Mouse (Mus musculus) B cell, adult 62 days (primary cell): Measurements from ENCODE around the gene Rpsa. TPM values are rescaled to one million over a fixed set of nuclear protein-coding genes. Genes with fewer than 3 reads are reported as not detected.

Experiments used
- total RNA-seq: library from RNA; stranded (reverse); gene quantifications from 4 replicates; pipeline ENCODE4 v1.2.4, GENCODE M21; 2023

Rpsa gene
- total RNA-seq: 2,133 to 2,269 TPM (median 2,244 TPM) in 4 replicates

DNA sequence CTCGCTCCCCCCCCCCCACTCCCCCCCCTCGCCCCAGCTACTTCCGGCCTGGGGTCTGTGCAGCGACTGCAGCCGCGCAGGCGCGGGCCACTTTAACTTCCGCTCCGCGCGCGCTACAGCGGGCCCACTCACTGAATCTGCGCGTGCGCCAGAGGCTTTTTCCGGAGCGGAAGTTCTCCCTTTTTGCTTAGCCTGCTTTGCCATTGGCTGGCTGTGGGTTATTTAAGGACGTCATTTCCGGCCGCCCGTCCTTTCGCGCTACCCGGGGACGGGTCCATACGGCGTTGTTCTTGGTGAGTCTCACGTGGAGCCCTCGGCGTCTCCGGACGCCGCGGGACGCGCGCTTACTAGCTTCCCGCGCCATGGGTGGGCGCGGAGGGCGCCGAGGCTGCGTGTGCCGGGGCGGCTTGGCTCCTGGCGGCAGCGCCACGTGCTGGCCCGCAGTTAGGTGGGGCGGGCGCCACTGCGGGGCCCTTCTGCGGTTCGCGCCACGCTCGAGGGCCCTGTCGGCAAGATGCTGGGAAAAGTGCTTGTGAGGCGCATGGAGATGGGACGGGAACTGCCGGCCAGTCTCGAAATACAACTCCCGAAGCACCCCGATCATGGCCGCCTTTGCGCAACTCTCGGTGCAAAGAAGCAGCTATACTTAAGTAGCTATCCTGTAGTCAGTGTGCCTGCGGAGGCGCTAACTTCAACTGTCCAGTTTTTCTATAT lies at the start of gene Rpsa:
Gene Rpsa, plus strand, starts transcription at position 152 of the 714 bp plus-strand sequence.

DNA sequence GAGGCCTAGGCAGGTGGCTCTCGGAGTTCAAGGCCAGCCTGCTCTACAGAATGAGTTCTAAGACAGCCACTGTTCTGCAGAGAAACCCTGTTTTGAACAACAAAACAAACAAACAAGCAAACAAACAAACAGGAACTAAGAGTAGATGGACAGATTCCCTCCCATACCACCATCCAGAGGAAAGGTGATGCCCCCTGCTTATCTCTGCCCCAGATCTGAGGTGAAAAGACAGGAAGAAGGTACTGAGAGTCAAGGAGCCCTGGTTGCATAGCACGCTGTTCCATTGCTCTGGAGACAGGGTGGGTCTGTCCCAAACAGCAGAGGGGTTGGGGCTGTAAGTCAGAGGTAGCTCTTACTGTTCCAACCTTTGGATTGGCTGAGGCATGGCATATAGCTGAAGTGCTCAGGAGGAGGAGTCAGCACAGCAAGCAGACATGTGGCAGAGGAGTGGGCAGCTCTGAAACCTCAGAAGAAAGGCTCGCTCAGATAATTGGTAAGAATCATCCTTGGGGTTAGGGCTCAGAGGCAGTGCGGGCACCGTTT lies 35.7 kb upstream of the Rpsa start, which contains the start of gene Ccr8:
Gene Ccr8, plus strand, starts transcription at position 419 of the 543 bp plus-strand sequence.

DNA sequence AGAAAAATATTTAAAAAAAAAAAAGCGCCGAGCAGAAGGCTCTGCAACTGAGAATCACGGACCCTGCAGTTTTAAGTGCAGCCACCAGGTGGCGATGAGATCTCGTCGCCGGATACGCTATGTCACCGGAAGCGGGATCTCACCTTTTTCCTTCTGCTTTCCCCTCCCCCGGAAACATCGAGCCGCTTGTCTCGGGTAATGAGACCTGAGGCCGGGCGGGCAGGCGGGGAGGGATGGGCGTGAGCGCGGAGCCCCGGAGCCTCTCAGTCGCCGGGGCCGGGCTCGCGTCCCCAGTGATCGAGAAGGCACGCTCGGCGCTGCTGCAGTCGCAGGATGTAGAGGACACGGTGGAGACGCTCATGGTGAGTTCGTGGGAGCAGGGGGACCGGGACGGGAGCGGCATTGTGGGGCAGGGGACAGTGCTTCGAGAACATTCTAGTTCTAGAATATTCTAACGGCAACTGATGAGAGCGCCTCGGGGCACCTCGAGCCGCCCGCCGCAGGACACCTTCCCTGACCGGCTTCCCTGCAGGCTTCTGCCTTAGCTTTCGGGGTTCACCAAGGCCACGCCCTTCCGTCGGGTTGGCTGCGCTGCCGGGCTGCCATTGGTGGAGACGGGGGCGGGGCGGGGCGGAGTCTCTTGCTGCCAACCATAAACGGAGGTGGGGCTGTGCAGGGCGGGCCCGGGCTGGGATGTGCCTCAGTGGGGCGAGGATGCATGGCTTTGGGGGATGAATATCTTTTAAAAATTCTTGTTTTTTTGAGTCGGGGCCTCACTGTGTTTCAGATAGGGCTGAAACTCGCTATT lies 17.1 kb upstream of the Rpsa start, which contains the start of gene Slc25a38:
Gene Slc25a38, plus strand, starts transcription at position 164 of the 808 bp plus-strand sequence.

DNA sequence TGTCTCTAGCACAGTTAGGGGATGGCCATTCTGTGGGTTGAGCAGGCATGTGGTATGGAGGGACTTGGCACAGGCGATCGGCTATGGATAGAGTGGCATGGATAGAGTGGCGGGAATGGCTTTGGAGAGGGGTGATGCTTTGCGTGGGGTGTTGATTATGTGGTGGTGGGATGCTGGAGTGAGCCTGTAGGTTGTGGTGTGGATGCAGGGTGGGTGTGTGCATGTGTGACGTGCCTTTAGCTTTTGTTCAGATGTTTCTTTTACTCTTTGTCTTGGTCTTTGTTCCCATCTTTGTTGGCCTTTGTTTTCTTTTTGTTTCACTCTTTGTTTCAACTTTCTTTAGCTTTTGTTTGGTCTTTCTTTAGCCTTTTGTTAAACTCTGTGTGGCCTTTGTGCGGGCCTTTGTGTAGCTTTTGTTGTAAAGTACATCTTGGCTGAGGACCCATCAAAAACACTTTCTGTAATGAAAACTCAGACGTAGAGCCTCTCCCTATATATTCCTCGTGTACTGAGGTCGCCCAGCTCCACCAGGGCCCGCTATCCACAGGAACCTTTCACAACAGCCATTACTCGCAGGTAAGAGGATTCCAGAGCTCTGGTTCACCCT lies 21.8 kb downstream of the Rpsa start, which contains the start of gene Mobp:
Gene Mobp, plus strand, starts transcription at position 486 of the 607 bp plus-strand sequence.

Other genes starting within 250 kb of the Rpsa start
- gene Wdr48, start 232.8 kb upstream of the Rpsa start, total RNA-seq: 64.2 to 78.2 TPM (median 70.0 TPM) in 4 replicates
- gene Gorasp1, start 190.1 kb upstream of the Rpsa start, total RNA-seq: 8.6 to 12.9 TPM (median 10.7 TPM) in 4 replicates
- gene Ttc21a, start 190.1 kb upstream of the Rpsa start, total RNA-seq: 0.76 TPM in 1 of 4 replicates, not detected in the others
- gene Csrnp1, start 143.0 kb upstream of the Rpsa start, total RNA-seq: 356 to 391 TPM (median 369 TPM) in 4 replicates
- 0.19 to 0.77 TPM (median 0.21 TPM) in 3 of 4 replicates, not detected in the other for gene Xirp1, start 104.1 kb upstream of the Rpsa start, total RNA-seq
- 0.24 to 0.45 TPM (median 0.36 TPM) in 4 replicates for gene Cx3cr1, start 57.8 kb upstream of the Rpsa start, total RNA-seq
- not detected in 4 replicates for gene Ccr8, start 35.6 kb upstream of the Rpsa start, total RNA-seq
- 31.3 to 41.5 TPM (median 35.2 TPM) in 4 replicates for gene Slc25a38, start 17.3 kb upstream of the Rpsa start, total RNA-seq
- not detected in 4 replicates for gene Mobp, start 22.0 kb downstream of the Rpsa start, total RNA-seq
- gene Myrip, start 173.8 kb downstream of the Rpsa start, total RNA-seq: not detected in 4 replicates